Mouse (Mus musculus): Measurements from ENCODE around the gene Bad.
A peak's percentile ranks its signal among the peaks of the same experiment; 100 is the strongest.

Gene Bad

GRCm38 (mm10) chr19:6969665-6970381 lies 28.2 kb downstream of the Bad start:
- peak; percentile 92 for DNase-seq

GRCm38 (mm10) chr19:6970460-6971085 lies 28.9 kb downstream of the Bad start:
- peak; percentile 49 for DNase-seq

GRCm38 (mm10) chr19:6971644-6972043 lies 30.0 kb downstream of the Bad start:
- no peak for DNase-seq

GRCm38 (mm10) chr19:6972247-6972917 lies 30.7 kb downstream of the Bad start:
- DNase-seq, result no peak

- no peak for DNase-seq
Measured at GRCm38 (mm10) chr19:6973581-6974190, 32.0 kb downstream of the Bad start.

- DNase-seq, result peak; percentile 94
Measured at GRCm38 (mm10) chr19:6974211-6975205, 32.8 kb downstream of the Bad start, which contains the start of gene Ppp1r14b. TSS of gene Ppp1r14b (plus strand) at chr19:6974968.

GRCm38 (mm10) chr19:6975537-6976521 lies 34.2 kb downstream of the Bad start, which contains the start of gene Plcb3:
TSS of gene Plcb3 (minus strand) at chr19:6976470.
- peak; percentile 75 for DNase-seq

GRCm38 (mm10) chr19:6977759-6978638 lies 36.3 kb downstream of the Bad start:
- DNase-seq, result no peak

- DNase-seq, result no peak
Measured at GRCm38 (mm10) chr19:6978639-6978974, 36.9 kb downstream of the Bad start.

GRCm38 (mm10) chr19:6979001-6979479 lies 37.4 kb downstream of the Bad start:
- peak; percentile 62 for DNase-seq

GRCm38 (mm10) chr19:6979486-6980380 lies 38.1 kb downstream of the Bad start:
- DNase-seq, result peak; percentile 100

- peak; percentile 99 for DNase-seq
Measured at GRCm38 (mm10) chr19:6980381-6981093, 38.9 kb downstream of the Bad start, which contains the start of gene Fkbp2. TSS of gene Fkbp2 (minus strand) at chr19:6980501.

GRCm38 (mm10) chr19:6981465-6981864 lies 39.8 kb downstream of the Bad start:
- no peak for DNase-seq

- no peak for DNase-seq
Measured at GRCm38 (mm10) chr19:6983621-6984020, 42.0 kb downstream of the Bad start.

GRCm38 (mm10) chr19:6985300-6985699 lies 43.6 kb downstream of the Bad start:
- peak; percentile 30 for DNase-seq

- DNase-seq, result peak; percentile 16
Measured at GRCm38 (mm10) chr19:6985951-6986708, 44.5 kb downstream of the Bad start.

Data from kidney, postnatal 10 days (tissue).